Mouse (Mus musculus) liver, embryonic 11.5 days (tissue): ENCODE measurements at regions not wholly inside any gene's neighbourhood (a gene's known extent, or its start where the extent isn't known, plus 50 kb on each side); places are given as distances from the start of the nearest gene placed in this dataset.

ENCODE experiments used
- ATAC-seq: fragments of 200-750 bp; cut with Nextera tagmentation; replicated peaks from 2 replicates; pipeline ENCODE4 v1.8.0; 2017; ENCODE audit warnings: moderate number of reproducible peaks, mild to moderate bottlenecking, moderate TSS enrichment, moderate library complexity; ENCODE audit not compliant: low FRiP score
- DNase-seq: peaks from one replicate; pipeline ENCODE4 v3.0.0-alpha.2; 2017; ENCODE audit warnings: low spot score
- H3K27ac ChIP-seq: fragments of 300-500 bp; sonication (generic); 2 replicates; pipeline ENCODE4 v1.5.1; 2014; ENCODE audit warnings: mild to moderate bottlenecking, low read depth, low read length, control low read depth
- H3K27me3 ChIP-seq: fragments of 300-500 bp; sonication (generic); replicated peaks from 2 replicates; pipeline ENCODE4 v1.6.1; 2014; ENCODE audit warnings: low read length, mixed read lengths; ENCODE audit not compliant: control insufficient read depth, insufficient read depth
- H3K36me3 ChIP-seq: fragments of 300-500 bp; sonication (generic); 2 replicates; pipeline ENCODE4 v1.6.1; 2014; ENCODE audit warnings: mild to moderate bottlenecking, low read length, moderate library complexity, mixed read lengths; ENCODE audit not compliant: control insufficient read depth, insufficient read depth
- H3K4me1 ChIP-seq: fragments of 300-500 bp; sonication (generic); replicated peaks from 2 replicates; pipeline ENCODE4 v1.6.1; 2014; ENCODE audit warnings: low read length, mixed read lengths; ENCODE audit not compliant: control insufficient read depth, insufficient read depth
- H3K4me2 ChIP-seq: fragments of 300-500 bp; sonication (generic); 2 replicates; pipeline ENCODE4 v1.6.1; 2014; ENCODE audit warnings: mild to moderate bottlenecking, control low read depth, moderate library complexity
- H3K4me3 ChIP-seq: fragments of 300-500 bp; sonication (generic); 2 replicates; pipeline ENCODE4 v1.5.1; 2014; ENCODE audit warnings: low read depth, low read length, control low read depth
- H3K9ac ChIP-seq: fragments of 300-500 bp; sonication (generic); 2 replicates; pipeline ENCODE4 v1.6.1; 2014; ENCODE audit warnings: low read depth, low read length, control low read depth
- H3K9me3 ChIP-seq: fragments of 300-500 bp; sonication (generic); 2 replicates; pipeline ENCODE4 v1.6.1; 2016; ENCODE audit warnings: low read length, inconsistent platforms, mixed read lengths; ENCODE audit not compliant: control insufficient read depth
- WGBS: fragments of 180-500 bp; shearing (Covaris S2); extraction: QIAGEN DNeasy Blood & Tissue Kit; methylation state at CpG from one replicate; pipeline ENCODE4 v1.1.7; 2014; 5-methylcytosine and 5-hydroxymethylcytosine counted together

GRCm38 (mm10) chr12:106566361-106566760 lies 556.3 kb downstream of the Vrk1 start:
- H3K4me3 ChIP-seq, result no peak overlapping the region
- H3K9me3 ChIP-seq, result no peaks in the 10 kb centered on the region
- WGBS, result 94% methylated on average over 4 of the region's 4 CpGs
- no peak overlapping the region for H3K4me2 ChIP-seq
- no peaks in the 10 kb centered on the region for H3K27me3 ChIP-seq
- no peaks in the 10 kb centered on the region for H3K4me1 ChIP-seq
- H3K27ac ChIP-seq, result no peak overlapping the region
- no peak overlapping the region for H3K9ac ChIP-seq
- H3K36me3 ChIP-seq, result no peaks in the 10 kb centered on the region
- ATAC-seq, result no peak
- DNase-seq, result no peak

DNA sequence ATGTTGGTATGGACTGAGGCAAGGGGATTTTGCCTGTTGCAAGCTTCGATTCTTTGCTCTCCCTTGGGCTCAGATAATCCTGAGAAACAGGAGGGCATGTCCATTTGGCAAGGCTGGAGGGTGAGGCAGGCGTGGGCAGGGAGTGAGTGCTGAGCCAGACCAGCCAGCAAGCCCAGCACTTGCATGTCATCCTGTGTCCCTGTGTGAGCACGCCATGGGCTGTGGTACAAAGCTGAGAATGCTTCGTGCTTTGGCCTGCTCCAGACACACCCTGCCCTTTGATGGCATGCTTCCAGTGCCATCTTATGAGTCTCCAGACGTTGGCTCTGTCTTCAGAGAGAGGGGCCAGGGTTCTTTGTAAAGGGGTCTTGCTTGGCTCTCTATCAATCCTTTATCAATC lies 557.1 kb downstream of the Vrk1 start:
- Histone ChIP-seq H3K36me3 (no peaks in the 10 kb centered on the region), H3K27ac (no peak overlapping the region), H3K4me2 (no peak overlapping the region), H3K27me3 (no peaks in the 10 kb centered on the region), H3K9ac (no peak overlapping the region), H3K4me3 (no peak overlapping the region), H3K4me1 (no peaks in the 10 kb centered on the region), H3K9me3 (no peaks in the 10 kb centered on the region)
- DNase-seq, result no peak
- no peak for ATAC-seq
- WGBS, result 68% methylated on average over 5 of the region's 5 CpGs

- no peaks in the 10 kb centered on the region for H3K27me3 ChIP-seq
- H3K27ac ChIP-seq, result no peak overlapping the region
- H3K36me3 ChIP-seq, result no peaks in the 10 kb centered on the region
- DNase-seq, result no peak
- H3K4me2 ChIP-seq, result no peak overlapping the region
- no peak overlapping the region for H3K4me3 ChIP-seq
- ATAC-seq, result no peak
- no peaks in the 10 kb centered on the region for H3K9me3 ChIP-seq
- no peaks in the 10 kb centered on the region for H3K4me1 ChIP-seq
- 82% methylated on average over 10 of the region's 10 CpGs for WGBS
- H3K9ac ChIP-seq, result no peak overlapping the region
Observed at GRCm38 (mm10) chr12:106568541-106569085, 558.6 kb downstream of the Vrk1 start.

DNA sequence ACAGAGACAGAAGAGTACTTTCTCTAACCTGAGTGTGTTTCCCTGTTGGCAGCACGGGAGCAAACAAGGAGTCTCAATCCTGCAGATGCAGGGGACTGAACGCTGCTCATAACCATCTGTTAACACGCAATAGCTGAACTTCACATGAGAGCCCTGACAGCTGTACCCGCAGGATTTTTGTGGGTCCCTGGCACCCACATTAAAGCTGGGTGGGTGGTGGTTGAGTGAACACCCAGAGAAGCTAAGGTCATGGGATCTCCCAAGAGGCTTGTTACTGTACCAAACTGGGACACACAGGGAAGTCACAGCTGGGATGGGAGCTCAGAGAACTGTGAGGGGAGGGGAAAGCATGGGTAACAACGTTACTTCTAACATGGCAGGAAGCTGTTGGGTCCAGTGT lies 562.9 kb downstream of the Vrk1 start:
- Histone ChIP-seq H3K27me3 (no peaks in the 10 kb centered on the region), H3K27ac (no peak overlapping the region), H3K4me3 (no peak overlapping the region), H3K9ac (no peak overlapping the region), H3K36me3 (no peaks in the 10 kb centered on the region), H3K9me3 (no peaks in the 10 kb centered on the region), H3K4me1 (no peaks in the 10 kb centered on the region), H3K4me2 (no peak overlapping the region)
- DNase-seq, result no peak
- 71% methylated on average over 5 of the region's 5 CpGs for WGBS
- no peak for ATAC-seq

DNA sequence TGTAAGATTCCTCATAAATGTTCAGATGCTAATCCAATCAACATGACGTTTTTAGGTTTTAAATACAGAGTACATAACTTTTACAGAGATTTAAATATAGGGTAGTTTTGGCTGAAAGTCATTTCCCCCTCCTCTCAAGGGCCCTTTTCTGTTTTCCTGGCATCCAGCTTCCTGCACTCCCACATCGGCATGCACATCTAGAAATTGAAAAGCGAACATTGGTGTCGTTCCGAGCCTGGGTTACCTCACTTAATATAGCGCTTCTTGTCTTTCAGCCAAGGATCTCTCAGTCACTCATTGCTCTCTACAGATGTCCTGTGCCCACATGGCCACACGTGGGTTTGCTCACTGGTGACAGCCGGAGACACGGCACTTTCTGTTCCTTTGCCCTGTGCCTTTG lies 572.7 kb downstream of the Vrk1 start:
- Histone ChIP-seq H3K27ac (no peak overlapping the region), H3K9me3 (no peaks in the 10 kb centered on the region), H3K27me3 (no peaks in the 10 kb centered on the region), H3K4me1 (no peaks in the 10 kb centered on the region), H3K4me2 (no peak overlapping the region), H3K9ac (no peak overlapping the region), H3K4me3 (no peak overlapping the region), H3K36me3 (no peaks in the 10 kb centered on the region)
- DNase-seq (no peak), ATAC-seq (no peak)
- WGBS, result 63% methylated on average over 9 of the region's 9 CpGs

DNA sequence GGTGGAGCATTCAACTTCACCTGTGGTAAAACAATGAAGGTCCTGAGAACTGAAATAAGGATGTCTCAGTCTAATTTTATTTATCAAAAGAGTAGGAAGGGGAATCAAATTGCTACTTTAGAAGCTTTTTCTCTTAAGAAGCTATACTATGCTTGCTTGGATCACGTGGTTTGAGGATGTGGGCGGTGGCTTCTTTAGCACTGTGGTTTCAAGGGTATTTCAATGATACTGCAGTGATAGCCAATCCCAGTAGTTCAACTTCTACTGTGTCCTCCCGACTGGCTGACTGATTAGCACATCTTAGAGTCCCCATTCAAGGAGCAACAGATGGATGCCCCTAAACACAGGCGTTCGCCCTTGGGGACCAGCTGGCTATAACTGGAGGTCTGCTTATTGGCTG lies 575.6 kb downstream of the Vrk1 start:
- no peak overlapping the region for H3K4me3 ChIP-seq
- no peaks in the 10 kb centered on the region for H3K36me3 ChIP-seq
- H3K4me1 ChIP-seq, result no peaks in the 10 kb centered on the region
- no peak overlapping the region for H3K27ac ChIP-seq
- no peak overlapping the region for H3K9ac ChIP-seq
- H3K4me2 ChIP-seq, result no peak overlapping the region
- DNase-seq, result no peak
- no peaks in the 10 kb centered on the region for H3K9me3 ChIP-seq
- ATAC-seq, result no peak
- WGBS, result 75% methylated on average over 5 of the region's 5 CpGs
- no peaks in the 10 kb centered on the region for H3K27me3 ChIP-seq

GRCm38 (mm10) chr12:106592686-106593085 lies 582.7 kb downstream of the Vrk1 start:
- Histone ChIP-seq H3K4me3 (no peak overlapping the region), H3K9me3 (no peaks in the 10 kb centered on the region), H3K4me1 (no peaks in the 10 kb centered on the region), H3K36me3 (no peaks in the 10 kb centered on the region), H3K9ac (no peak overlapping the region), H3K4me2 (no peak overlapping the region), H3K27ac (no peak overlapping the region), H3K27me3 (no peaks in the 10 kb centered on the region)
- ATAC-seq (no peak), DNase-seq (no peak)
- 87% methylated on average over 9 of the region's 9 CpGs for whole genome bisulfite sequencing

DNA sequence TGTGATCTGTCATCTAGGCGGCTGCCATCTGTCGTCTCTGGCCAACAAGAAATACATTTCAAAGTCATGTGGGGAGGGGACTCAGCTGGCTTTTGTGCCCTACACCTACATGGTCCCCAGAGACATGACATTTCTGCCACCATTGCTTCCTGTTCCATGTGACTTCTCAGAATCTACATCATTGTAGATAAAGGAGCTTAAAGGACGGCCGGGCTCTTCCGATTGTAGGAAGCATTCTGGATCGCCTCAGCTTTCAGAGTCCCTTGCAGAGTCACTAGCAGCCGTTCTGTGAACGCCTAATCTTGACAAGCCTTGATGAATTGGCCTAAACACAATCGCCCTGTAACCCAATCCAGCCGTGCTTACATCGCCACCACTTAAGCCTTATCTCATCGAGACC lies 587.6 kb downstream of the Vrk1 start:
- Histone ChIP-seq H3K4me1 (no peaks in the 10 kb centered on the region), H3K4me3 (no peak overlapping the region), H3K4me2 (no peak overlapping the region), H3K36me3 (no peaks in the 10 kb centered on the region), H3K27ac (no peak overlapping the region), H3K9ac (no peak overlapping the region), H3K27me3 (no peaks in the 10 kb centered on the region), H3K9me3 (no peaks in the 10 kb centered on the region)
- DNase-seq (no peak), ATAC-seq (no peak)
- WGBS, result 25% methylated on average over 12 of the region's 12 CpGs

- Histone ChIP-seq H3K4me1 (no peaks in the 10 kb centered on the region), H3K4me2 (no peak overlapping the region), H3K27me3 (no peaks in the 10 kb centered on the region), H3K9me3 (no peaks in the 10 kb centered on the region), H3K4me3 (no peak overlapping the region), H3K27ac (no peak overlapping the region), H3K36me3 (no peaks in the 10 kb centered on the region), H3K9ac (no peak overlapping the region)
- ATAC-seq, result no peak
- DNase-seq, result no peak
Observed at GRCm38 (mm10) chr12:106607240-106607639, 597.2 kb downstream of the Vrk1 start.
